Mouse (Mus musculus): ENCODE measurements around the gene Zfp53. TPM values are rescaled to one million over a fixed set of nuclear protein-coding genes. Genes with fewer than 3 reads are reported as not detected.
A peak's percentile ranks its signal among the peaks of the same experiment; 100 is the strongest.
"Not testable (repeated sequence)": the region's sequence is repeated elsewhere in the genome, so short reads cannot be mapped to it uniquely, and the experiment has no call there.

Zfp53 gene
- polyA plus RNA-seq (2014; fragmentation: Nextera tagmentation; extraction: Ambion mirVana): 9.5 and 11.1 TPM in 2 replicates

DNA sequence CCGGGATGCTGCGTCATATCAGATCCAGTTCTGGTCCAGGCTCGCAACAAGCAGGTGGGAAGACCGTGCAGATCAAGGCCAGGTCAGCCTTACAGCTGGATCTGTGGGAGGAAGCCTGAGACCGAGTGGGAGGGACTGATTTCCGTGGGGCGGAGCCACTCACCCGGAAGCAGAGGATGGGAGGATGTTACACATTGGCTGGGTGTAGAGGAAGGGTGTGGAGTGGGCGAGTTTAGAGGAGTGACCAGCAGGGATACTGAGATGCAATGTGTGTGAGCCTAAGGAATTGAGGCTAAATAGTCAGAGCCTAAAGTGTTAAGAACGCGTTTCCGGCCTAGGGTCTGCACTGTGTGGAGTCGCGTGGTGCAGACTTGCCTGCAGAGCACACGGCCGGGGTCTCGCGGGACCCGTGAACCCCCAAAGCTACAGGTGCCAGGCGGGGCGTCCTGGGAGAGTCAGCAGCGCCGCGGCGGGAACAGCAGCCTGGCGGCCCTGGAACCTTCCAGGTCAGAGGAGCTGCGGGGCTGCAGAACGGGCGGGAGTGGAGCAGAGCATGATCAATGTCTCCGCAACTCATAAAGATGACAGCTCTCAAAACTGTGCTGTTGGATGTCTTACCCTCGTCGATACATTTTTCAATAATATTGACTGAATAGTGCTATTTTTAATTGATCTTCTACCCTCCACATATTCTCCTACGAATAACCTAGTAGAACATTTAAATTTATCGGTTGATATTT, at the start of gene Zfp53:
TSS of gene Zfp53 (plus strand) at position 239 of the 740 bp plus-strand sequence.
- Histone ChIP-seq H3K36me3 (replicated peaks; ENCODE audit: control insufficient read depth, insufficient read depth) (peaks cover 3% of the 10 kb centered on the region), H3K27ac (peak within 1 kb of the TSS; percentile 70), H3K9me3 (ENCODE audit: control insufficient read depth, low read length) (no peaks in the 10 kb centered on the region), H3K27me3 (ENCODE audit: control insufficient read depth, insufficient read depth, low read length) (no peaks in the 10 kb centered on the region), H3K4me1 (replicated peaks; ENCODE audit: control insufficient read depth, insufficient read depth, low read length) (peaks cover 7% of the 10 kb centered on the region), H3K4me2 (replicated peaks) (peak within 1 kb of the TSS; percentile 77), H3K4me3 (replicated peaks; ENCODE audit: low read length) (peak within 1 kb of the TSS; percentile 89), H3K9ac (peak within 1 kb of the TSS; percentile 82)
- DNase-seq (ENCODE audit: low spot score) (peak; percentile 82), ATAC-seq (ENCODE audit: low FRiP score) (peak; percentile 100)
- 1% methylated on average over 34 of the region's 34 CpGs for WGBS

DNA sequence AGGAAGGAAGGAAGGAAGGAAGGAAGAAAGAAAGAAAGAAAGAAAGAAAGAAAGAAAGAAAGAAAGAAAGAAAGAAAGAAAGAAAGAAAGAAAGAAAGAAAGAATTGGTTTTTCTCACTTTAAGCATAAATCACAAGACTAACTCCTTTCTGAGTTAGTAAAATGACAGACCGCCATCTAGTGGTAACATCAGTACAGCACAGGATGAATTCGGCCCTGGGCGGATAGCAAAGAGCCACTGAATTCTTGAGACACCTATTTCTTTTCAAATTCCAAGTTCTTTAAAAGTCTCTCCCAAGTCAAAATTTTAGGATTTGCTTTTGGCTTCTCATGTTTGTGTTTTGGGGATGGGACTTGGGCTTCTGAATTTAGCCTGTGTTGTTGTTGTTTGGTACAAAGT, 39.1 kb upstream of the Zfp53 start:
- DNase-seq (ENCODE audit: low spot score): peak; percentile 89
- Histone ChIP-seq H3K4me1 (replicated peaks; ENCODE audit: control insufficient read depth, insufficient read depth, low read length) (peaks cover 6% of the 10 kb centered on the region), H3K9ac (peak overlapping the region; percentile 59), H3K4me3 (replicated peaks; ENCODE audit: low read length) (peak overlapping the region; percentile 51), H3K27ac (peak overlapping the region; percentile 86), H3K4me2 (replicated peaks) (peak overlapping the region; percentile 66), H3K36me3 (replicated peaks; ENCODE audit: control insufficient read depth, insufficient read depth) (0 out of 2 replicates have a peak, but pooled peaks cover 9% of the 10 kb centered on the region), H3K9me3 (ENCODE audit: control insufficient read depth, low read length) (no peaks in the 10 kb centered on the region), H3K27me3 (ENCODE audit: control insufficient read depth, insufficient read depth, low read length) (no peaks in the 10 kb centered on the region)
- peak; percentile 70 for ATAC-seq (ENCODE audit: low FRiP score)
- 0% methylated on average over 3 of the region's 3 CpGs for WGBS

DNA sequence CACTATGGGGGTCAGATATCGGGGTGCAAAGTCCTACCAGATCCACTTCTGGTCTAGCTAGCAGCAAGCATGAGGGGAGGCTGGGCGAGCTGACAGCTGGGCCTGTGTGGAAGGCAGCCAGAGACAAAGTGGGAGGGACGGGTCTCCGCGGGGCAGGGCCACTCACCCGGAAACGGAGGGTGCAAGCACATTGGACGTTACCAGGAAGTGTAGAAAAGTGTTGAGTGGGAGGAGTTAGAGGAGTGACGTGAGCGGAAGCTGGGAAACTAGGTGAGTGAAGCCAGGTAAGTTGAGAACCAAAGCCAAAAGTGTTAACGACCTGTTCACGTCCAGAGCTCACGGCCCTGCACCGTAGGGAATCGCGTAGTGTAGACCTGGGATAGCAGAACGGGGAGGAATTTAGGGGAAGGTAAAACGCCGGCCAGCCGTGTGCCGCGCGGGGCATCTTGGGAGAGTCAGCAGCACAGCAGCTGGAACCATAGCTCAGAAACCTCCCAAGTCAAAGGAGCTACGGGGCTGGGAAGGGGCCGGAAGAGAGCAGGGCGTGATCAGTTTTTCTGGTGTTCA, 38.6 kb upstream of the Zfp53 start, which contains the start of gene Zfp51:
TSS of gene Zfp51 (plus strand) at position 237 of the 567 bp plus-strand sequence.
- ATAC-seq (ENCODE audit: low FRiP score) (peak; percentile 99), DNase-seq (ENCODE audit: low spot score) (peak; percentile 86)
- H3K9ac ChIP-seq: peak within 1 kb of the TSS; percentile 59
- no peaks in the 10 kb centered on the region for H3K9me3 ChIP-seq (ENCODE audit: control insufficient read depth, low read length)
- H3K36me3 ChIP-seq (replicated peaks; ENCODE audit: control insufficient read depth, insufficient read depth): 0 out of 2 replicates have a peak, but pooled peaks cover 9% of the 10 kb centered on the region
- under 1% methylated on average over 26 of the region's 26 CpGs for WGBS
- H3K4me1 ChIP-seq (replicated peaks; ENCODE audit: control insufficient read depth, insufficient read depth, low read length): peaks cover 6% of the 10 kb centered on the region
- peak within 1 kb of the TSS; percentile 86 for H3K27ac ChIP-seq
- H3K27me3 ChIP-seq (ENCODE audit: control insufficient read depth, insufficient read depth, low read length): no peaks in the 10 kb centered on the region
- peak within 1 kb of the TSS; percentile 66 for H3K4me2 ChIP-seq (replicated peaks)
- H3K4me3 ChIP-seq (replicated peaks; ENCODE audit: low read length): peak within 1 kb of the TSS; percentile 51

DNA sequence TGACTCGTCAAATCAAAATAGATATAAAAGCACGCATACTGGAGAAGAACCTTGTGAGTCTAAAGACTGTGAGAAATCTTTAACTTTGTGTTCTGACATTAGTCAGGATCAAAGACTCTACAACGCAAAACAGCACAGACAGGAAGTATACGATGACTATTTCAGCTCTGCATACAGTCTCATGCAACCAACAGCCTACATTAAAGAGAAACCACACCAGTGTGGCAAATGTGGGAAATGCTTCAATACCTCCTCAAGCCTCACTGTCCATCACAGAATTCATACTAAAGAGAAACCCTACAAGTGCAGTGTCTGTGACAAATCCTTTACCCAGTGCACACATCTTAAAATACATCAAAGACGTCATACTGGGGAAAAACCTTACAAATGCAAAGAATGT, 25.2 kb upstream of the Zfp53 start:
- H3K4me3 ChIP-seq (replicated peaks; ENCODE audit: low read length): no peak overlapping the region
- peaks cover 61% of the 10 kb centered on the region for H3K36me3 ChIP-seq (replicated peaks; ENCODE audit: control insufficient read depth, insufficient read depth)
- H3K9me3 ChIP-seq (ENCODE audit: control insufficient read depth, low read length): no peaks in the 10 kb centered on the region
- no peaks in the 10 kb centered on the region for H3K27me3 ChIP-seq (ENCODE audit: control insufficient read depth, insufficient read depth, low read length)
- no peak for ATAC-seq (ENCODE audit: low FRiP score)
- no peaks in the 10 kb centered on the region for H3K4me1 ChIP-seq (replicated peaks; ENCODE audit: control insufficient read depth, insufficient read depth, low read length)
- H3K9ac ChIP-seq: no peak overlapping the region
- no peak for DNase-seq (ENCODE audit: low spot score)
- no peak overlapping the region for H3K4me2 ChIP-seq (replicated peaks)
- WGBS: 88% methylated on average over 5 of the region's 5 CpGs
- no peak overlapping the region for H3K27ac ChIP-seq

- H3K9ac ChIP-seq: no peak overlapping the region
- H3K4me1 ChIP-seq (replicated peaks; ENCODE audit: control insufficient read depth, insufficient read depth, low read length): no peaks in the 10 kb centered on the region
- 71% methylated on average over 3 of the region's 3 CpGs for WGBS
- H3K36me3 ChIP-seq (replicated peaks; ENCODE audit: control insufficient read depth, insufficient read depth): no peaks in the 10 kb centered on the region
- H3K27ac ChIP-seq: no peak overlapping the region
- no peaks in the 10 kb centered on the region for H3K9me3 ChIP-seq (ENCODE audit: control insufficient read depth, low read length)
- no peak overlapping the region for H3K4me2 ChIP-seq (replicated peaks)
- ATAC-seq (ENCODE audit: low FRiP score): no peak
- no peaks in the 10 kb centered on the region for H3K27me3 ChIP-seq (ENCODE audit: control insufficient read depth, insufficient read depth, low read length)
- no peak for DNase-seq (ENCODE audit: low spot score)
- no peak overlapping the region for H3K4me3 ChIP-seq (replicated peaks; ENCODE audit: low read length)
These were observed 16.7 kb upstream of the Zfp53 start for GRCm38 (mm10) chr17:21472032-21472652.

- no peak overlapping the region for H3K27ac ChIP-seq
These were observed 16.0 kb upstream of the Zfp53 start for GRCm38 (mm10) chr17:21472653-21473307.

DNA sequence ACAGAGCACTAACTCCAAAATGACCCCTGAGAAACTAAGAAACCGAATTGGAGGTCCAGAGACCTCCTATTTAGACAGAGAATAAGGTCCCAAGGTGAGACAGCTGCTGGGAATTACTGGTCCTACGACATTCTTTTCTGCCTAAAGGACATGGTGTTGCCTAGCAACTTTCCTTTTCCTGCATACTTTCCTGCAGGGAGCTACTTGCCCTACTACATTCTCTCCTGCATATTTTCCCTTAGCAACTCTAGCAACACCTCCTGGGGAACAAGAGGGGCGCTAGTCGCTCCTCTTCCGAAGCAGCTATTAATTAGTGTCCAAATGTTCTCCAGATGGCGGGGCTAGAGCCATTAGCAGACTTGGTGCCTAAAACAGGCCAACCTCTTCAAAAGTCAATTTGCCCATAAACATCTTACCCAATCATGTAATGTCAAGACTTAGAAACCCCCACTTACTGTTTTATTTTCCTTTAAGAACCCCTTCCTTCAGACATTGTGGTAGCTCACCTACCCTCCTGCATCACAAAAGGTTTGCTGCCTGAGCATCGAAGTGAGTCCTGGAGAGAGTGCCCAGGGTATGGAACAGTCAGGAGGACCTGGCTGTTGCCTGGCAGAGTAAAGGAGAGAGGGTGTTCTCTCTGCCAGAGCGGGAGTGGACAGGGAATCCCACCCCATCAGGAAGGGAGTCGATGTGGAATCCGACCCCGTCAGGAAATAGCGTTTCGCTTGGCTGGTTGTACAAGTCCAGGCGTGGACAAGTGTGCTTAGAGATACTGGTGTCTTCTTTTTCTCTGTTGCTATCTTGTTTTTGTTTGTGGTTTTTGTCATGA, 15.2 kb upstream of the Zfp53 start:
- Histone ChIP-seq H3K9ac (no peak overlapping the region), H3K27ac (no peak overlapping the region), H3K9me3 (ENCODE audit: control insufficient read depth, low read length) (no peaks in the 10 kb centered on the region), H3K4me1 (replicated peaks; ENCODE audit: control insufficient read depth, insufficient read depth, low read length) (no peaks in the 10 kb centered on the region), H3K27me3 (ENCODE audit: control insufficient read depth, insufficient read depth, low read length) (no peaks in the 10 kb centered on the region), H3K4me3 (replicated peaks; ENCODE audit: low read length) (no peak overlapping the region), H3K4me2 (replicated peaks) (no peak overlapping the region), H3K36me3 (replicated peaks; ENCODE audit: control insufficient read depth, insufficient read depth) (no peaks in the 10 kb centered on the region)
- DNase-seq (ENCODE audit: low spot score) (no peak), ATAC-seq (ENCODE audit: low FRiP score) (no peak)
- WGBS: 31% methylated on average over 14 of the region's 14 CpGs

More at GRCm38 (mm10) chr17:21472653-21473307, 16.0 kb upstream of the Zfp53 start:
- Histone ChIP-seq H3K9ac (no peak overlapping the region), H3K4me1 (replicated peaks; ENCODE audit: control insufficient read depth, insufficient read depth, low read length) (no peaks in the 10 kb centered on the region), H3K36me3 (replicated peaks; ENCODE audit: control insufficient read depth, insufficient read depth) (no peaks in the 10 kb centered on the region), H3K27me3 (ENCODE audit: control insufficient read depth, insufficient read depth, low read length) (no peaks in the 10 kb centered on the region), H3K4me3 (replicated peaks; ENCODE audit: low read length) (no peak overlapping the region), H3K9me3 (ENCODE audit: control insufficient read depth, low read length) (no peaks in the 10 kb centered on the region), H3K4me2 (replicated peaks) (no peak overlapping the region)
- ATAC-seq (ENCODE audit: low FRiP score) (no peak), DNase-seq (ENCODE audit: low spot score) (no peak)
- 64% methylated on average over 2 of the region's 2 CpGs for WGBS

DNA sequence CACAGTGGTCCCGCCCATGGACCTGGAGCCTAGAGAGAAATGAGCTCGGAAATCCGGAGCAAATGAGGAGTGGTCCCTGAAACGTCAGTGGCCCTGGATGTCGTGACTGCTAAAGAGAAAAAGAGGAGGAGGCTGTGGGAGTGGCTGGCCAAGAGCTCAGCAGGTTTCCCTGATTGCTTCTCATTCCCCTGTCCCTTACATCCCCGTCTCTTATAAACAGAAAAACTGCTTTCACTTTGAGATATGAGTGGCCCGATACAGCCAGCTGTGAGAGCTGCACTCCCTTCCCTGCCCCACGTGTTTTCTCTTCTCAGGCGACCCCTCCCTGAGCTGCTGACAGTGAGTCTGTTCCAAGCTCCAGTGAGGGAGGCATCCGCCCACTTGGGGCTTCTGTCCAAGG, 14.1 kb upstream of the Zfp53 start:
- H3K4me3 ChIP-seq (replicated peaks; ENCODE audit: low read length); H3K9me3 ChIP-seq (ENCODE audit: control insufficient read depth, low read length); ATAC-seq (ENCODE audit: low FRiP score); H3K27me3 ChIP-seq (ENCODE audit: control insufficient read depth, insufficient read depth, low read length); H3K4me1 ChIP-seq (replicated peaks; ENCODE audit: control insufficient read depth, insufficient read depth, low read length); H3K36me3 ChIP-seq (replicated peaks; ENCODE audit: control insufficient read depth, insufficient read depth); H3K27ac ChIP-seq; H3K9ac ChIP-seq; DNase-seq (ENCODE audit: low spot score); H3K4me2 ChIP-seq (replicated peaks): not testable (repeated sequence)
- WGBS: 31% methylated on average over 9 of the region's 10 CpGs
